Mouse (Mus musculus) midbrain, embryonic 11.5 days (tissue): ENCODE data around the gene Clca3a2. TPM values are rescaled to one million over a fixed set of nuclear protein-coding genes. Genes with fewer than 3 reads are reported as not detected.
"Not testable (repeated sequence)": the region's sequence is repeated elsewhere in the genome, so short reads cannot be mapped to it uniquely, and the experiment has no call there.

Experiments used
- ATAC-seq: fragments of 200-750 bp; cut with Nextera tagmentation; 2 replicates; pipeline ENCODE4 v1.8.0; 2017; ENCODE audit warnings: moderate TSS enrichment, moderate library complexity; ENCODE audit not compliant: low FRiP score
- DNase-seq: peaks from one replicate; pipeline ENCODE4 v3.0.0; 2015; ENCODE audit warnings: low spot score; ENCODE audit errors: missing footprints
- H3K27ac ChIP-seq: fragments of 300-500 bp; sonication (generic); 2 replicates; pipeline ENCODE4 v1.5.1; 2014; ENCODE audit warnings: low read depth, low read length
- H3K27me3 ChIP-seq: fragments of 300-500 bp; sonication (generic); 2 replicates; pipeline ENCODE4 v1.6.1; 2014; ENCODE audit warnings: mild to moderate bottlenecking, low read length, moderate library complexity, mixed read lengths; ENCODE audit not compliant: control insufficient read depth, insufficient read depth
- H3K36me3 ChIP-seq: fragments of 300-500 bp; sonication (generic); 2 replicates; pipeline ENCODE4 v1.6.1; 2014; ENCODE audit warnings: mild to moderate bottlenecking, low read length, moderate library complexity, mixed read lengths; ENCODE audit not compliant: control insufficient read depth, insufficient read depth
- H3K4me1 ChIP-seq: fragments of 300-500 bp; sonication (generic); 2 replicates; pipeline ENCODE4 v1.6.1; 2014; ENCODE audit warnings: low read length; ENCODE audit not compliant: control insufficient read depth, insufficient read depth
- H3K4me2 ChIP-seq: fragments of 300-500 bp; sonication (generic); 2 replicates; pipeline ENCODE4 v1.6.1; 2014; ENCODE audit warnings: mild to moderate bottlenecking, moderate library complexity
- H3K4me3 ChIP-seq: fragments of 300-500 bp; sonication (generic); 2 replicates; pipeline ENCODE4 v1.5.1; 2014; ENCODE audit warnings: low read depth, low read length
- H3K9ac ChIP-seq: fragments of 300-500 bp; sonication (generic); 2 replicates; pipeline ENCODE4 v1.6.1; 2014; ENCODE audit warnings: low read length
- H3K9me3 ChIP-seq: fragments of 300-500 bp; sonication (generic); 2 replicates; pipeline ENCODE4 v1.6.1; 2016; ENCODE audit warnings: low read length; ENCODE audit not compliant: control insufficient read depth
- WGBS: fragments of 180-500 bp; shearing (Covaris S2); extraction: QIAGEN DNeasy Blood & Tissue Kit; methylation state at CpG from one replicate; pipeline ENCODE4 v1.1.7; 2014; 5-methylcytosine and 5-hydroxymethylcytosine counted together
- polyA plus RNA-seq: library from polyadenylated mRNA; unstranded; fragments of >200 nt; fragmentation: Nextera tagmentation; extraction: Ambion mirVana; gene quantifications from 2 replicates; pipeline ENCODE4 v1.2.1, GENCODE M21; 2014

Gene Clca3a2
- polyA plus RNA-seq, 1 experiment from 2014 or later, result not detected

GRCm38 (mm10) chr3:144808153-144808925 lies 11.0 kb downstream of the Clca3a2 start:
- H3K36me3 ChIP-seq, H3K4me2 ChIP-seq, DNase-seq, H3K4me1 ChIP-seq, H3K4me3 ChIP-seq, H3K9me3 ChIP-seq, H3K27me3 ChIP-seq, H3K27ac ChIP-seq, H3K9ac ChIP-seq: not testable (repeated sequence)
- 0 out of 2 replicates have a peak, but pooled peaks have one; percentile 33 for ATAC-seq
- 80% methylated on average over 13 of the region's 17 CpGs for WGBS

DNA sequence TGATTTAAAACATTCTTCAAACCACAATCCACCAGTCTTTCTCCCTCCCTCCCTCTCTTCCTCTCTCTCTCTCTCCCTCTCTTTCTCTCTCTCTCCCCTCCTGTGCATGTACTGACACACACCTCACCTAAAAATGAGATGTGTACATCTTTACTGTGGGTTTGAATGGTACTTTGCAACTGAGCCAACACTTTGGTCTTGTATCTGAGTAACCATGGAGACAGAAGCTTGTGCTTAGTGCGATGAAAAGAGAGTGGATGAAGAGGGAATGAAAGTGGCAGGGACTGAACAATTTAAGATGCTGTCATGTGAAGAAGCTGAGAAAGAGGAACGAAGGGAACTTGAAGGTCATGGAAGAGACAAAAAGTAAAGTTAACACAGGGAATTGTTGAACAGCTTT lies 12.7 kb downstream of the Clca3a2 start:
- H3K4me2 ChIP-seq, H3K9ac ChIP-seq, H3K4me1 ChIP-seq, DNase-seq, H3K4me3 ChIP-seq, H3K27me3 ChIP-seq, H3K9me3 ChIP-seq, H3K36me3 ChIP-seq, ATAC-seq, H3K27ac ChIP-seq: not testable (repeated sequence)
- 60% methylated on average over 2 of the region's 2 CpGs for WGBS

DNA sequence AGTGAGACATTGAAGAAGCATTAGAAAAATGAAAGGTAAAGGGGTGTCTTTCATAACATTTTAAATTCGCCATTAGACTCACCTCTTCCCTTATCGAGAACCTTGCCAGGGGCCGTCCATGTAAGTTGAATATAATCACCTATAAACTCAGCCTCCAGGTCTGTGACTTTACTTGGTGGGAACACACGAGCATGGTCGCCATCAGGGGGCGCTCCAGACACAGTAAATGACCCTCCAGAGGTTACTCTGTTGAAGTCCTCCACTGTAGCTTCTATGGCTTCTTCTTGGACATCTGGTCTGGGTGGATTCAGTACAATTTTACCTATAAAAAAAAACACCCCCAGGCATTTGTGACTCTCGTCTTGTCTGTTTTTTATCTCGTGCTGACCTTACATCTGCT lies 17.4 kb downstream of the Clca3a2 start:
- H3K27ac ChIP-seq, result no peak overlapping the region
- H3K9ac ChIP-seq, result no peak overlapping the region
- no peak overlapping the region for H3K4me2 ChIP-seq
- DNase-seq (peak; percentile 85), ATAC-seq (0 out of 2 replicates have a peak, but pooled peaks have one; percentile 54)
- H3K36me3 ChIP-seq, result no peaks in the 10 kb centered on the region
- H3K27me3 ChIP-seq, result no peaks in the 10 kb centered on the region
- H3K4me3 ChIP-seq, result no peak overlapping the region
- H3K4me1 ChIP-seq, result no peaks in the 10 kb centered on the region
- H3K9me3 ChIP-seq, result no peaks in the 10 kb centered on the region
- WGBS, result 35% methylated on average over 8 of the region's 8 CpGs

GRCm38 (mm10) chr3:144785181-144786148 lies 33.8 kb downstream of the Clca3a2 start:
- Histone ChIP-seq H3K36me3 (no peaks in the 10 kb centered on the region), H3K4me2 (no peak overlapping the region), H3K27me3 (no peaks in the 10 kb centered on the region), H3K9ac (no peak overlapping the region), H3K4me1 (no peaks in the 10 kb centered on the region), H3K9me3 (no peaks in the 10 kb centered on the region), H3K27ac (no peak overlapping the region), H3K4me3 (no peak overlapping the region)
- no peak for ATAC-seq
- 87% methylated on average over 11 of the region's 11 CpGs for WGBS
- no peak for DNase-seq

- no peak for ATAC-seq
- Histone ChIP-seq H3K36me3 (no peaks in the 10 kb centered on the region), H3K27ac (no peak overlapping the region), H3K4me1 (no peaks in the 10 kb centered on the region), H3K4me2 (no peak overlapping the region), H3K9me3 (no peaks in the 10 kb centered on the region), H3K4me3 (no peak overlapping the region), H3K9ac (no peak overlapping the region), H3K27me3 (no peaks in the 10 kb centered on the region)
- WGBS, result 92% methylated on average over 4 of the region's 4 CpGs
- no peak for DNase-seq
These were observed 54.1 kb downstream of the Clca3a2 start for GRCm38 (mm10) chr3:144765161-144765560.

- no peak overlapping the region for H3K27ac ChIP-seq
- no peak overlapping the region for H3K4me2 ChIP-seq
- H3K9me3 ChIP-seq, result no peaks in the 10 kb centered on the region
- 87% methylated on average over 6 of the region's 6 CpGs for WGBS
- no peaks in the 10 kb centered on the region for H3K4me1 ChIP-seq
- no peaks in the 10 kb centered on the region for H3K27me3 ChIP-seq
- no peak overlapping the region for H3K9ac ChIP-seq
- H3K36me3 ChIP-seq, result no peaks in the 10 kb centered on the region
- no peak overlapping the region for H3K4me3 ChIP-seq
- no peak for DNase-seq
- no peak for ATAC-seq
These were observed 57.8 kb downstream of the Clca3a2 start for GRCm38 (mm10) chr3:144761454-144761853.

DNA sequence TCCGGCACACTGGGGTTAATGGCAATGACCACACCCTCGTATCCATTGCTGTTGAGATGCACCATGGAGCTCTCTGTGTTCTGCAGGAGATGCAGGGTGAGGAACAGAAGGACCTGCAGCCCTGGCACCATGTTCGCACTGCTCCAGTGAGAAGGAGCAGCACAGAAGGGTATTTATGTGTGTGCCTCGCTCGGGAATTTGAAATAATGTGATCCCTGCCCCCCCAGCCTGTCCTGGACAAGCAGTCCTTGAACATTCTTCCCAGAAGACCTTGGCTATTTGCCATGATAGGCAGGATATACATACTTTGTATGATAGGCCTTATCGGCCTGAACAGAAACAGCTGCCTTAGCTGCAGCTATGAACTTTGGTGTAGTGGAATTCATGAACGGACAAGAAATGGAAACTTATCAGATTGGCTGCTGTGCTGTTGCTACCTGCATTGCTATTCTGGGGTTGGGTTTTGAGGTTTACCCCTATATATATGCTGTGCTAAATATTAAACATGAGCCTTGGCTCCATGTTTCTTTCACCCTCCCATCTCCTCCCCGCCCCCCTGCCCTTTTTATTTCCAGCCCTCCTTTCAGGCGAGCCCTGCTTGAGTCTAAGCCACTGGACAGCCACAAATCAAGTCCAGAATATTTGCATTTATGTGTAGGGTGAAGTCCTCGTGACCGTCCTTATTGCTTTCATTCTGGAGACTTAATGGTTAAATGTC lies 58.5 kb downstream of the Clca3a2 start, which contains the start of gene Clca3a1:
Clca3a1 (minus strand) TSS at position 386 of the 718 bp plus-strand sequence.
- DNase-seq (no peak), ATAC-seq (no peak)
- Histone ChIP-seq H3K9ac (no peak within 1 kb of the TSS), H3K27ac (no peak within 1 kb of the TSS), H3K27me3 (no peaks in the 10 kb centered on the region), H3K36me3 (no peaks in the 10 kb centered on the region), H3K9me3 (no peaks in the 10 kb centered on the region), H3K4me3 (no peak within 1 kb of the TSS), H3K4me2 (no peak within 1 kb of the TSS), H3K4me1 (no peaks in the 10 kb centered on the region)
- WGBS, result 84% methylated on average over 9 of the region's 11 CpGs

DNA sequence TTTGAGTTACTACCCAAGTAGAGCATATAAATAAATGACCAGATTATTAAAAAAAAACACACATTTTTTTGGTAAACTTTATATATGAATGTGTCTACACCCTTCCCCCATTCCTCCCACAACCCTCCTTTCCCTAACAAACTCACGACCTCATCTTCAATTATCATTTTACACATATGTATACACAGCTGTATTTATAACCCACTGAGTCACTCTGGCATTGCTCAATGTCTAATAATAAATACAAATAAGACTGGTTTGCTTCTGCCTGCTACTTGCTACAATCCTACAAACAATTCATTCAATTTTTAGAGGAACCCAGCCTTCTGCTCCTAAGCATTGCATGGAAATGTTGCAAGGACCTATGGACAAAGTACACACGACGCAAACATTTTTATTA lies 59.6 kb downstream of the Clca3a2 start:
- 87% methylated on average over 3 of the region's 3 CpGs for WGBS
- DNase-seq, result no peak
- H3K4me2 ChIP-seq, result no peak overlapping the region

More for the DNA sequence above, 59.6 kb downstream of the Clca3a2 start:
- no peak for ATAC-seq
- Histone ChIP-seq H3K4me3 (no peak overlapping the region), H3K9ac (no peak overlapping the region), H3K9me3 (no peaks in the 10 kb centered on the region), H3K27me3 (no peaks in the 10 kb centered on the region), H3K27ac (no peak overlapping the region), H3K4me1 (no peaks in the 10 kb centered on the region), H3K36me3 (no peaks in the 10 kb centered on the region)
